Mouse (Mus musculus) kidney, adult 2 months (tissue): Measurements from ENCODE around the gene Rptor. TPM values are rescaled to one million over a fixed set of nuclear protein-coding genes. Genes with fewer than 3 reads are reported as not detected.

Experiments
- DNase-seq: peaks from one replicate; pipeline ENCODE4 v3.0.0; 2021
- H3K27ac ChIP-seq: fragments of 200-500 bp; 2 replicates; pipeline ENCODE4 v1.5.1; 2012; ENCODE audit warnings: low read depth, low read length, control low read depth, inconsistent platforms; ENCODE audit not compliant: insufficient read depth
- H3K27me3 ChIP-seq: fragments of 200-500 bp; replicated peaks from 2 replicates; pipeline ENCODE4 v1.6.1; 2012; ENCODE audit warnings: mild to moderate bottlenecking, moderate library complexity, low read length, inconsistent platforms; ENCODE audit not compliant: control insufficient read depth, insufficient read depth
- H3K36me3 ChIP-seq: fragments of 200-500 bp; 2 replicates; pipeline ENCODE4 v1.6.1; 2012; ENCODE audit warnings: mild to moderate bottlenecking, moderate library complexity, low read length, inconsistent platforms; ENCODE audit not compliant: control insufficient read depth, insufficient read depth
- H3K4me1 ChIP-seq: fragments of 200-500 bp; 2 replicates; pipeline ENCODE4 v1.6.1; 2011; ENCODE audit warnings: low read length; ENCODE audit not compliant: control insufficient read depth, insufficient read depth
- H3K4me3 ChIP-seq: fragments of 200-500 bp; 2 replicates; pipeline ENCODE4 v1.5.1; 2011; ENCODE audit warnings: mild to moderate bottlenecking, low read depth, low read length, control low read depth; ENCODE audit not compliant: insufficient read depth
- CTCF ChIP-seq: fragments of 200-500 bp; conservative IDR thresholded peaks from 2 replicates; pipeline ENCODE4 v1.5.1; 2011; ENCODE audit warnings: low read depth, mild to moderate bottlenecking, control low read depth, low read length, moderate library complexity, mixed read lengths; ENCODE audit not compliant: insufficient read depth, insufficient read length
- POLR2A ChIP-seq: fragments of 200-500 bp; IDR thresholded peaks from one replicate; pipeline ENCODE4 v1.6.1; 2011; ENCODE audit warnings: low read depth, low read length, control low read depth
- WGBS: fragments of 180-500 bp; shearing (Covaris S2); methylation state at CpG from one replicate; pipeline ENCODE4 v1.1.7; 2018; 5-methylcytosine and 5-hydroxymethylcytosine counted together
- polyA plus RNA-seq: library from polyadenylated mRNA; depleted of rRNA; stranded (reverse); fragments of >200 nt; gene quantifications from 2 replicates; pipeline ENCODE4 v1.2.3, GENCODE M21; 2012

The Rptor gene
- polyA plus RNA-seq, 1 experiment = 20.7 TPM

DNA sequence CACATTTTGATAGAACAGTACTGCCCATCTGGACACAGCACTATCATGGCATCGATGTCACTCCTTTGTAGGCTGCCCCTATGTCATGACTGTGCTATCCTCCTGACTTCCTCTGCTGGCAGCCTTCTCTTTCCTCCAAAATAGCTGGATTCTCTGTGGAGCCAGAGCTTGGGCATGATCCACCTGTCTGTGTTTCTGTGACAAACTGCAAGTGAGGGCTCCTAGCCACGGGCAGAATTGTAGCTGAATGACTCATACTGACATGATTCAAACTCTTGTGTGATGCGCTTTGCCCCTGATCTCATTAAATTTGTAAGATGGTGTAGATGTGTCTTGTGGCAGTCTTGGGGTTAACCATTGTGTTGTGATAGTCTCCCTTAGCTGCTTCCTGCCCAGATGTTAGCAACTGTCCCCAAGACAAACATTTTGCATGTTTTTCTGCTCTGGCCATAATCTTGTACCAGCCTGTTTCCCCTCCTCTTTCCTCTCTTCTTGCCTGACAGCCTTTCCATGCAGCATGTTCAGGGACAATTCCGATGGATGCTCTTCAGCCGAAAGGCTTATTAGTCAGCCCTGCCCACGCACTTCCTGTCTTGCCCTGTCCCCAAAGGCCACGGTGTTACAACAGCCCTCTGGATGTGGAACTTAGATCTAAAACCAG lies 74.2 kb downstream of the Rptor start:
- H3K27ac ChIP-seq = no peak overlapping the region
- no peak for TF ChIP-seq CTCF
- no peak for TF ChIP-seq POLR2A
- H3K4me3 ChIP-seq = no peak overlapping the region
- no peaks in the 10 kb centered on the region for H3K27me3 ChIP-seq
- H3K36me3 ChIP-seq = no peaks in the 10 kb centered on the region
- WGBS = 44% methylated on average over 7 of the region's 7 CpGs
- no peak for DNase-seq
- no peaks in the 10 kb centered on the region for H3K4me1 ChIP-seq

DNA sequence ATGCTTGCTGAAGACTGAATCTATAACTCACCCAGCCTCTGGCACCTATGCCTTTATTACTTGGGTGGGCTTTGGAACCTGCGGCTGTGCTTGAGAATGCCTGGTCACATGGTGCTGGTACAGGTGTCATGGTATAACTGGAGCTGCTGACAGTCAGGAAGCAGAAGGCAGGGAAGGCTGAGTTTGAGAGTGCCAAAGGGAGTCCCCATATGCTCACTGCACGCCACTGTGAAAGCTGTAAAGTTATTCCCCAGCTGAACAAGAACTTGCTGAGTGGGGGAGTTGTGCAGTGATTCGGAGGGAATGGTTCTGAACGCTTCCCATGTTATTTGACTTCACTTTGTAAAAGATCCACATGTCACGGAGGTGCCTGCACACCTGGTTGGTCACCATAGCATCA lies 75.7 kb downstream of the Rptor start:
- Histone ChIP-seq H3K27ac (no peak overlapping the region), H3K4me1 (no peaks in the 10 kb centered on the region), H3K27me3 (no peaks in the 10 kb centered on the region), H3K36me3 (no peaks in the 10 kb centered on the region), H3K4me3 (no peak overlapping the region)
- DNase-seq = no peak
- 82% methylated on average over 5 of the region's 5 CpGs for WGBS
- no peak for TF ChIP-seq POLR2A
- TF ChIP-seq CTCF = no peak

DNA sequence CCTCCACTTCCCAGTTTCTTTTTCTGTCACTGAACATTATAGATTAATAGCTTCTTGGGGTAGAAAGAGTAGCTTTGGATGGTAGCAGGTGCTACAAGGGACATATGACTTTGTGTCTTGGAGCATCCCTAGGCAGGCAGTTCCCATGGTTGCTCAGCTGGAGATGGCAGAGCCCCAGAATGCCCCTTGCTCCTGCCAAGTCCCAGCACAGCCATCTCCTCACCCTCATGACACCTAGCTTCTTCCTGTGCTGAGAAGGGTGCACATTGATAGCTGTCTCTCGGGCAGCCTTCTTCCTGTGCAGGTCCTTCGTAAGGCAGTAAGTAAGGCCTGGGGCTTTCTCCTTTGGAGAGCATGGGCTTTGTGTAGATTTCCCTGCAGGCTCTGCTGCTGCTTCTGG lies 78.0 kb downstream of the Rptor start:
- Histone ChIP-seq H3K4me3 (no peak overlapping the region), H3K27me3 (no peaks in the 10 kb centered on the region), H3K4me1 (0 out of 2 replicates have a peak, but pooled peaks cover 8% of the 10 kb centered on the region), H3K27ac (no peak overlapping the region), H3K36me3 (no peaks in the 10 kb centered on the region)
- no peak for DNase-seq
- WGBS = 75% methylated on average over 2 of the region's 2 CpGs
- TF ChIP-seq POLR2A = no peak
- no peak for TF ChIP-seq CTCF

DNA sequence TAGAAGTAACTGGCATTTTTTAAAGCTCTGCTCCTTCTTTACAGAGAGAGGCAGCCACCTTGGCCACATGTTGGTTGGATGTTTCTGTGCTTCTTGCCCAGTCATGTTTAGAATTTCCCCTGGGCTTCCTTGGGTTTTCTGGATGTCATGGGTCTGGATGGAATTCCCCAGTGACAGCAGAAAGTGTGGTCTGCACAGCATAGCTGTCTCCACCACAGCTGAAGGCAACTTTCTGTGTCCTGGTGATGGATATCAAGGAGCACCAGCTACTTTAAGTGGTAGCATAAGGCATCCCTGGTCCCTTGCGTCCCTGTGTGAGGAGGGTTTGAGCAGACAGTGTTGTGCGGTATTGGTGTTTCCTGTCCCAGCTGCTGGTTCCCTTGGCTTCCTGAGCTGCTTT lies 79.6 kb downstream of the Rptor start:
- Histone ChIP-seq H3K27ac (no peak overlapping the region), H3K36me3 (no peaks in the 10 kb centered on the region), H3K27me3 (no peaks in the 10 kb centered on the region), H3K4me1 (0 out of 2 replicates have a peak, but pooled peaks cover 9% of the 10 kb centered on the region), H3K4me3 (no peak overlapping the region)
- WGBS = 79% methylated on average over 2 of the region's 2 CpGs
- no peak for DNase-seq
- TF ChIP-seq POLR2A (no peak), CTCF (no peak)

DNA sequence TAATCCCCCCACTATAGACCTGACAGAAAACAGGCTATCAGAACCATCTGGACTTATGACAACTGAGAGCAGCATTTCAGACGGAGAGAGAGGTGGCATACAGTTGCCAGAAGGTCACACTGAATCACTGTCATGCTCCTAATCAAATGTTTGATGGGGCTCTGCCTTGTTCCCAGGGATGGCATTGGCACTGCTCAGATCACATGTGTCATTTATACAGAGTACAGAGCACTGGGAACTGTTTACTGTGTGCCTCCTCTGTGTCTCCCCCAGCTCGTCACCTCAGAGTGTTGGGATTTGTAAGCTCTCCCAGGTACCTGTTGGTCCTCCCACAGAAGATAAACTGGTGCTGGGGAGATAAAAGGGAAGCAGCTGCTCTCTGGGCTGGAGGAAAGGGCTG lies 81.1 kb downstream of the Rptor start:
- Histone ChIP-seq H3K36me3 (no peaks in the 10 kb centered on the region), H3K27ac (no peak overlapping the region), H3K4me1 (0 out of 2 replicates have a peak, but pooled peaks cover 9% of the 10 kb centered on the region), H3K27me3 (no peaks in the 10 kb centered on the region), H3K4me3 (no peak overlapping the region)
- WGBS = 84% methylated on average over 2 of the region's 2 CpGs
- DNase-seq = no peak
- no peak for TF ChIP-seq CTCF
- no peak for TF ChIP-seq POLR2A

DNA sequence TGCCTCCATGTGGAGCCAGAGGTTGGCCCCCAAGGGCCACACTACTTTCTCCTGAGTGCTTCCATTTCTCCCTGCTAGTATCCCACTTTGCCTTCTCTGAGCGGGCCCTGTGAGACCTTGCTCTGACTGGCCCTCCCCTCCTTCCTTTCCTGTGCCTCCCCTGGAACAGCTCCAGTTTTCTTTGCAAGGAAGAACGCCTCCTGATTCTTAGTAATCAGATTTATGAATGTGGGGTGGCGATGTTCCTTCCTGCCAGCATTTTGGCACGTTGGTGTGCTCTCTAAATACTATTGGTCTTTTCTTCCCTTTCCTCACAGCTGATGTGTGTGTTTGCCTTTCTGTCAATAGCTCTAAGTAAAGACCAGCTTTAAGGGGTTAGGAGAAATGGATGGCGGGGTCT lies 82.8 kb downstream of the Rptor start:
- 25% methylated on average over 5 of the region's 5 CpGs for WGBS
- peak; percentile 67 for DNase-seq
- H3K4me3 ChIP-seq = no peak overlapping the region
- 0 out of 2 replicates have a peak overlapping the region, but pooled peaks have one; percentile 7 for H3K27ac ChIP-seq
- no peak for TF ChIP-seq CTCF
- H3K36me3 ChIP-seq = no peaks in the 10 kb centered on the region
- no peaks in the 10 kb centered on the region for H3K27me3 ChIP-seq
- H3K4me1 ChIP-seq = 0 out of 2 replicates have a peak, but pooled peaks cover 9% of the 10 kb centered on the region

DNA sequence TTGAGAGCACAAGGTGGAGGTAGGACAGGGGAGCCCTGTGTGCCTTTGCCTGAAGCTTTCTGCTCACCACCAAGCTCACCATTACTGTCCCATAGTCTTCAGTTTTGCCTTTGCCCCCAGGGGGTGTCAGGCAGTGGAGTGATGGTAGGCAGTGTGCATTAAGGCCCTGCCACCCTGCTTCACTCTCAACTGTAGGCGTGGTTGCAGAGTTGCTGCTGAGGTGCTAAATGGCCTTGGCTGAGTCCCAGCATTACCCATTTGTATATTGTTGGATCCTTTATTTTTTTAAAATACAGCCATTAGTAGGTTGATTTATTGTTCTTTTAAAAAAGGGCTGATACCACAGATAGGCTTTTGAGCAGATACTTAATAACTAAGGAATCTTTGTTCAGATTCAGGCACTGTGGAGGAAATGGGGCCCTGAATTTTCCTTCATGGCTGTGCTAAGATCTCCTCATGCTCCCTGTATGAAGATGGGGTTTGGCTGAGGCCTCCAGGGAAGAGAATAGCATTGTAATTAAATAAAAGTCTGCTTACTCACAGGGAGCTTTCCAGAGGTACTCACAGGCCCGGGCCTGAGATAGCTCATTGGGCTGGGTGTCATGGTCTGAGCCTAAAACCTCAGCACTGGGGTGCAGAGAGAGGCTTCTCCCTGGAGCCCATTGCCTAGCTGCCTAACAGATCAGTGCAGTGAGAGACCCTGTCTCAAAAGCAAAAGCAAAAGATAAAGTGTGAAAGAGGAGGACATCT lies 83.4 kb downstream of the Rptor start:
- 57% methylated on average over 2 of the region's 2 CpGs for WGBS
- Histone ChIP-seq H3K36me3 (no peaks in the 10 kb centered on the region), H3K27me3 (no peaks in the 10 kb centered on the region), H3K4me1 (peaks cover 9% of the 10 kb centered on the region; the same call in 1 of the 2 replicates), H3K27ac (0 out of 2 replicates have a peak overlapping the region, but pooled peaks have one; percentile 7), H3K4me3 (no peak overlapping the region)
- DNase-seq = no peak
- TF ChIP-seq CTCF = no peak
- TF ChIP-seq POLR2A = no peak
